Mouse (Mus musculus): ENCODE results near the gene Srpk2. TPM values are rescaled to one million over a fixed set of nuclear protein-coding genes. Genes with fewer than 3 reads are reported as not detected.
"Not testable (repeated sequence)": the region's sequence is repeated elsewhere in the genome, so short reads cannot be mapped to it uniquely, and the experiment has no call there.

The Srpk2 gene
- total and polyA plus RNA-seq, 2 experiments from 2014 or later: 62.2 to 150 TPM

- 0 out of 2 replicates have a peak, but pooled peaks cover 2% of the 10 kb centered on the region for H3K4me1 ChIP-seq (ENCODE audit: insufficient read depth, low read length)
- DNase-seq (ENCODE audit: low spot score) (peak; percentile 22), ATAC-seq (no peak)
- H3K27me3 ChIP-seq (ENCODE audit: insufficient read depth, low read length): no peaks in the 10 kb centered on the region
- H3K4me3 ChIP-seq (ENCODE audit: low read length): no peak overlapping the region
- WGBS: 39% methylated on average over 2 of the region's 2 CpGs
- no peak overlapping the region for H3K4me2 ChIP-seq (ENCODE audit: low read depth, low read length)
- TF ChIP-seq CTCF (IDR thresholded peaks at IDR 0.05; ENCODE audit: low read depth): no peak
- H3K9me3 ChIP-seq (ENCODE audit: low read length): no peaks in the 10 kb centered on the region
- H3K36me3 ChIP-seq (ENCODE audit: insufficient read depth, low read length): peaks cover 4% of the 10 kb centered on the region; the same call in 1 of the 2 replicates
- no peak overlapping the region for H3K9ac ChIP-seq (replicated peaks; ENCODE audit: low read length)
- H3K27ac ChIP-seq: no peak overlapping the region
Measured at GRCm38 (mm10) chr5:23461688-23462087, 222.7 kb downstream of the Srpk2 start.

- H3K4me3 ChIP-seq (ENCODE audit: low read length); H3K4me2 ChIP-seq (ENCODE audit: low read depth, low read length); DNase-seq (ENCODE audit: low spot score); H3K27me3 ChIP-seq (ENCODE audit: insufficient read depth, low read length); H3K9ac ChIP-seq (replicated peaks; ENCODE audit: low read length); ATAC-seq; H3K27ac ChIP-seq; H3K36me3 ChIP-seq (ENCODE audit: insufficient read depth, low read length); H3K4me1 ChIP-seq (ENCODE audit: insufficient read depth, low read length); H3K9me3 ChIP-seq (ENCODE audit: low read length): not testable (repeated sequence)
- WGBS: 86% methylated on average over 2 of the region's 2 CpGs
Measured at GRCm38 (mm10) chr5:23453561-23453960, 230.9 kb downstream of the Srpk2 start.

Other genes starting within 250 kb of the Srpk2 start
- gene Pus7, start 99.1 kb upstream of the Srpk2 start, total RNA-seq (2014; rRNA removed): 8.7 and 11.0 TPM in 2 replicates
- 14.4 and 15.4 TPM in 2 replicates for gene Pus7, start 99.1 kb upstream of the Srpk2 start, polyA plus RNA-seq (2015; fragmentation: Nextera tagmentation; extraction: Ambion mirVana)
- gene Rint1, start 103.1 kb upstream of the Srpk2 start, total RNA-seq (2014; rRNA removed): 22.6 and 26.5 TPM in 2 replicates
- 24.0 and 26.4 TPM in 2 replicates for gene Rint1, start 103.1 kb upstream of the Srpk2 start, polyA plus RNA-seq (2015; fragmentation: Nextera tagmentation; extraction: Ambion mirVana)
- 7.5 and 10.1 TPM in 2 replicates for gene Tomm7, start 159.5 kb upstream of the Srpk2 start, total RNA-seq (2014; rRNA removed)
- 92.2 and 101 TPM in 2 replicates for gene Tomm7, start 159.5 kb upstream of the Srpk2 start, polyA plus RNA-seq (2015; fragmentation: Nextera tagmentation; extraction: Ambion mirVana)